ENCODE assay signal across 18 mouse cellular contexts in genomic region chr6:89556566-89556965, GRCm38 (mm10). TPM values are rescaled to one million over a fixed set of nuclear protein-coding genes. Genes with fewer than 3 reads are reported as not detected.
DNase-seq lines count a peak whose midpoint lies in the region; ATAC-seq and TF ChIP-seq lines count a peak whose summit lies in the region.
"Had no signal": no experiment of that assay in that cellular context is flagged by ENCODE, and none has a peak within 500 bp of the region (broad histone marks: within the 10 kb centered on the region; RNA-seq: fewer than 3 reads in every experiment).

No protein-coding gene starts in this region.

- TF ChIP-seq EP300 in CH12.LX (IDR thresholded peaks at IDR 0.05; ENCODE audit: low read length), result no peak

- 76% methylated on average over 7 of the region's 7 CpGs for WGBS in hindbrain, embryonic 10.5 days
- WGBS in hindbrain, embryonic 11.5 days, result 74% methylated on average over 7 of the region's 7 CpGs
- 28% methylated on average over 7 of the region's 7 CpGs for WGBS in heart, embryonic 10.5 days
- 68% methylated on average over 7 of the region's 7 CpGs for WGBS in midbrain, embryonic 10.5 days
- WGBS in neural tube, embryonic 15.5 days, result 78% methylated on average over 7 of the region's 7 CpGs
- 69% methylated on average over 7 of the region's 7 CpGs for WGBS in intestine, embryonic 16.5 days

- ATAC-seq in hindbrain, embryonic 11.5 days (ENCODE audit: low FRiP score), result no peak
- no peak for ATAC-seq in neural tube, embryonic 15.5 days (ENCODE audit: low FRiP score)
- no peak for ATAC-seq in intestine, embryonic 16.5 days

- TF ChIP-seq POLR2A in CH12.LX (IDR thresholded peaks at IDR 0.05; ENCODE audit: low read depth, low read length), result no peak

- no peak overlapping the region for H3K4me3 ChIP-seq in hindbrain, embryonic 10.5 days
- H3K4me3 ChIP-seq in hindbrain, embryonic 11.5 days (ENCODE audit: low read depth, low read length), result no peak overlapping the region
- no peak overlapping the region for H3K4me3 ChIP-seq in CH12.LX (replicated peaks in 1 of 3; ENCODE audit: low read depth in 2 of 3, low read length in 2 of 3, poor library complexity in 1 of 3)
- no peak overlapping the region for H3K4me3 ChIP-seq in heart, embryonic 10.5 days
- no peak overlapping the region for H3K4me3 ChIP-seq in midbrain, embryonic 10.5 days
- no peak overlapping the region for H3K4me3 ChIP-seq in neural tube, embryonic 15.5 days (replicated peaks)
- no peak overlapping the region for H3K4me3 ChIP-seq in intestine, embryonic 16.5 days (ENCODE audit: low read length)
- H3K4me3 ChIP-seq: forebrain, embryonic 10.5 days; gastrocnemius, adult 2 months; left cerebral cortex, adult 2 months; limb, embryonic 13.5 days had no signal

- H3K9ac ChIP-seq in hindbrain, embryonic 11.5 days (ENCODE audit: low read depth, low read length), result no peak overlapping the region
- H3K9ac ChIP-seq in CH12.LX (ENCODE audit: insufficient read depth, low read depth), result no peak overlapping the region
- H3K9ac ChIP-seq in neural tube, embryonic 15.5 days (replicated peaks), result no peak overlapping the region
- H3K9ac ChIP-seq in intestine, embryonic 16.5 days (ENCODE audit: low read depth, low read length), result no peak overlapping the region
- H3K9ac ChIP-seq: lung, embryonic 14.5 days had no signal

- no peak overlapping the region for H3K4me2 ChIP-seq in hindbrain, embryonic 11.5 days (replicated peaks; ENCODE audit: low read depth, low read length)
- no peak overlapping the region for H3K4me2 ChIP-seq in CH12.LX (ENCODE audit: insufficient read depth, low read depth, poor library complexity, severe bottlenecking)
- H3K4me2 ChIP-seq in neural tube, embryonic 15.5 days, result no peak overlapping the region
- H3K4me2 ChIP-seq in intestine, embryonic 16.5 days (ENCODE audit: low read depth, low read length), result no peak overlapping the region
- H3K4me2 ChIP-seq: limb, embryonic 13.5 days; lung, embryonic 14.5 days had no signal

- peaks cover 7% of the 10 kb centered on the region; the same call in 1 of the 2 replicates for H3K4me1 ChIP-seq in hindbrain, embryonic 10.5 days (replicated peaks)
- no peaks in the 10 kb centered on the region for H3K4me1 ChIP-seq in hindbrain, embryonic 11.5 days (replicated peaks; ENCODE audit: control insufficient read depth, insufficient read depth, low read length)
- peaks cover 0 to 10% of the 10 kb centered on the region in 2 experiments; a peak in 2 of 4 replicates for H3K4me1 ChIP-seq in CH12.LX (ENCODE audit: control insufficient read depth in 1 of 2, insufficient read depth in 2 of 2)
- H3K4me1 ChIP-seq in heart, embryonic 10.5 days, result peaks cover 46% of the 10 kb centered on the region
- H3K4me1 ChIP-seq in midbrain, embryonic 10.5 days, result peaks cover 23% of the 10 kb centered on the region
- peaks cover 10% of the 10 kb centered on the region for H3K4me1 ChIP-seq in neural tube, embryonic 15.5 days
- H3K4me1 ChIP-seq in intestine, embryonic 16.5 days (ENCODE audit: control insufficient read depth, insufficient read depth, low read length), result no peaks in the 10 kb centered on the region

- in situ Hi-C loops in CH12.LX (cut with MboI; ENCODE audit: low pct_ligation_motif_present, low pct_unique_long_range_greater_than_20kb, low sequenced_read_pairs), result loop anchor here (10.0 kb wide), 1 partner anchor 432 kb away; no protein-coding TSS in a partner anchor

- peak overlapping the region; percentile 0; the same call in 1 of the 2 replicates for H3K27ac ChIP-seq in hindbrain, embryonic 10.5 days
- no peak overlapping the region for H3K27ac ChIP-seq in hindbrain, embryonic 11.5 days (ENCODE audit: low read depth, low read length)
- H3K27ac ChIP-seq in CH12.LX (ENCODE audit: insufficient read depth, low read depth), result no peak overlapping the region
- peak overlapping the region; percentile 80 for H3K27ac ChIP-seq in heart, embryonic 10.5 days
- peak overlapping the region; percentile 46; the same call in 1 of the 2 replicates for H3K27ac ChIP-seq in midbrain, embryonic 10.5 days (replicated peaks)
- H3K27ac ChIP-seq in neural tube, embryonic 15.5 days (replicated peaks), result no peak overlapping the region
- H3K27ac ChIP-seq in intestine, embryonic 16.5 days (ENCODE audit: low read length), result no peak overlapping the region
- H3K27ac ChIP-seq: forebrain, embryonic 10.5 days; gastrocnemius, adult 2 months; left cerebral cortex, adult 2 months; limb, embryonic 13.5 days had no signal

- H3K9me3 ChIP-seq in hindbrain, embryonic 10.5 days, result no peaks in the 10 kb centered on the region
- H3K9me3 ChIP-seq in hindbrain, embryonic 11.5 days (ENCODE audit: control insufficient read depth, low read length), result no peaks in the 10 kb centered on the region
- H3K9me3 ChIP-seq in CH12.LX (replicated peaks; ENCODE audit: low read length), result no peaks in the 10 kb centered on the region
- H3K9me3 ChIP-seq in heart, embryonic 10.5 days, result no peaks in the 10 kb centered on the region
- H3K9me3 ChIP-seq in midbrain, embryonic 10.5 days (replicated peaks), result no peaks in the 10 kb centered on the region
- no peaks in the 10 kb centered on the region for H3K9me3 ChIP-seq in neural tube, embryonic 15.5 days (replicated peaks)
- H3K9me3 ChIP-seq in intestine, embryonic 16.5 days (ENCODE audit: control insufficient read depth, low read length), result no peaks in the 10 kb centered on the region
- H3K9me3 ChIP-seq: forebrain, embryonic 10.5 days; G1E; limb, embryonic 13.5 days had no signal

- H3K79me2 ChIP-seq in CH12.LX (replicated peaks; ENCODE audit: control insufficient read depth, extremely low read depth, insufficient read depth, poor library complexity, severe bottlenecking), result no peaks in the 10 kb centered on the region

- no peak for TF ChIP-seq RAD21 in CH12.LX (IDR thresholded peaks at IDR 0.05; ENCODE audit: low read depth, low read length)

- no peaks in the 10 kb centered on the region for H3K27me3 ChIP-seq in hindbrain, embryonic 10.5 days (ENCODE audit: insufficient read depth, poor library complexity, severe bottlenecking)
- H3K27me3 ChIP-seq in hindbrain, embryonic 11.5 days (ENCODE audit: control insufficient read depth, insufficient read depth, low read length), result no peaks in the 10 kb centered on the region
- H3K27me3 ChIP-seq in CH12.LX (replicated peaks), result no peaks in the 10 kb centered on the region
- H3K27me3 ChIP-seq in heart, embryonic 10.5 days (ENCODE audit: insufficient read depth, poor library complexity, severe bottlenecking), result no peaks in the 10 kb centered on the region; the same call in 1 of the 2 replicates
- H3K27me3 ChIP-seq in midbrain, embryonic 10.5 days (ENCODE audit: low read depth, poor library complexity, severe bottlenecking), result no peaks in the 10 kb centered on the region
- no peaks in the 10 kb centered on the region for H3K27me3 ChIP-seq in neural tube, embryonic 15.5 days (replicated peaks)
- H3K27me3 ChIP-seq in intestine, embryonic 16.5 days (replicated peaks; ENCODE audit: control insufficient read depth, insufficient read depth, low read length), result no peaks in the 10 kb centered on the region
- H3K27me3 ChIP-seq: limb, embryonic 13.5 days had no signal

- no peaks in the 10 kb centered on the region for H3K36me3 ChIP-seq in hindbrain, embryonic 10.5 days
- H3K36me3 ChIP-seq in hindbrain, embryonic 11.5 days (ENCODE audit: control insufficient read depth, insufficient read depth, low read length), result no peaks in the 10 kb centered on the region
- peaks cover 0 to 18% of the 10 kb centered on the region in 2 experiments for H3K36me3 ChIP-seq in CH12.LX (replicated peaks in 1 of 2; ENCODE audit: control insufficient read depth in 1 of 2, insufficient read depth in 1 of 2, low read length in 1 of 2)
- H3K36me3 ChIP-seq in heart, embryonic 10.5 days, result no peaks in the 10 kb centered on the region
- H3K36me3 ChIP-seq in midbrain, embryonic 10.5 days, result no peaks in the 10 kb centered on the region
- peaks cover 5% of the 10 kb centered on the region; the same call in 1 of the 2 replicates for H3K36me3 ChIP-seq in neural tube, embryonic 15.5 days
- no peaks in the 10 kb centered on the region for H3K36me3 ChIP-seq in intestine, embryonic 16.5 days (ENCODE audit: control insufficient read depth, insufficient read depth, low read length)
- H3K36me3 ChIP-seq: forebrain, embryonic 10.5 days; limb, embryonic 13.5 days had no signal

- DNase-seq in hindbrain, embryonic 10.5 days (ENCODE audit: low spot score), result no peak
- DNase-seq in hindbrain, embryonic 11.5 days (ENCODE audit: low spot score), result no peak
- DNase-seq in CH12.LX (ENCODE audit: extremely low read depth), result no peak
- DNase-seq in heart, embryonic 10.5 days (ENCODE audit: low spot score), result peak; percentile 90
- DNase-seq in midbrain, embryonic 10.5 days (ENCODE audit: low spot score), result no peak
- no peak for DNase-seq in right cerebral cortex, postnatal 10 days (ENCODE audit: low spot score in 2 of 2)
- DNase-seq: B cell, adult 2 months; cerebellum, adult 8-10 months; gastrocnemius, adult 2 months; lung, embryonic 14.5 days; right cerebral cortex, postnatal 14 days; thymus, postnatal 14 days had no signal

- no peak; a peak in 1 of 4 replicates for TF ChIP-seq CTCF in CH12.LX (conservative IDR thresholded peaks at IDR 0.05 in 1 of 2, IDR thresholded peaks at IDR 0.05 in 1 of 2; ENCODE audit: low read depth in 2 of 2, low read length in 2 of 2)

- dilution Hi-C loops in CH12.LX (cut with MboI; ENCODE audit: extremely low pct_ligation_motif_present, extremely low pct_unique_long_range_greater_than_20kb, low sequenced_read_pairs), result no loop called here

TF ChIP-seq in CH12.LX, 34 proteins besides CTCF, POLR2A, EP300 and RAD21:
- TF ChIP-seq TBP (conservative IDR thresholded peaks at IDR 0.05; ENCODE audit: low read depth, low read length) (no peak), SMC3 (IDR thresholded peaks at IDR 0.05; ENCODE audit: low read depth, low read length) (peak; percentile 18), NRF1 (IDR thresholded peaks at IDR 0.05; ENCODE audit: low read depth, low read length) (no peak)

RNA-seq across cellular contexts. Expression of gene Chchd6, which starts 38.9 kb away (rescaled TPM):
- 89.0 and 103 TPM in 2 replicates for polyA plus RNA-seq in hindbrain, embryonic 10.5 days (2016; fragmentation: Nextera tagmentation; extraction: Ambion mirVana)
- polyA plus RNA-seq in hindbrain, embryonic 11.5 days (2014; fragmentation: Nextera tagmentation; extraction: Ambion mirVana), result 86.2 and 91.2 TPM in 2 replicates
- 32.0 and 41.5 TPM in 2 replicates for total RNA-seq in CH12.LX (2012; rRNA removed)
- 32.4 and 33.3 TPM in 2 replicates for total RNA-seq in CH12.LX (2014; rRNA removed)
- 41.3 and 41.7 TPM in 2 replicates for polyA plus RNA-seq in CH12.LX (2012; ENCODE audit: insufficient read length, low read depth)
- 51.1 TPM in 2 replicates for polyA plus RNA-seq in heart, embryonic 10.5 days (2016; fragmentation: Nextera tagmentation; extraction: Ambion mirVana)
- 91.4 and 106 TPM in 2 replicates for polyA plus RNA-seq in midbrain, embryonic 10.5 days (2016; fragmentation: Nextera tagmentation; extraction: Ambion mirVana)
- polyA plus RNA-seq in neural tube, embryonic 15.5 days (2015; fragmentation: Nextera tagmentation; extraction: Ambion mirVana), result 155 and 174 TPM in 2 replicates
- 36.8 and 41.3 TPM in 2 replicates for polyA plus RNA-seq in intestine, embryonic 16.5 days (2015; fragmentation: Nextera tagmentation; extraction: Ambion mirVana)

Comparison
In these comparisons a context has a peak if more than half of its experiments do, and no peak if none do; other contexts are left out.
1. H3K27ac ChIP-seq: peak in hindbrain, embryonic 10.5 days (single experiment), heart, embryonic 10.5 days (single experiment) and midbrain, embryonic 10.5 days (single experiment); none in hindbrain, embryonic 11.5 days (single experiment), CH12.LX (single experiment), neural tube, embryonic 15.5 days (single experiment) and intestine, embryonic 16.5 days (single experiment).